ENCODE assay signal across 37 mouse cellular contexts in the genomic region with DNA sequence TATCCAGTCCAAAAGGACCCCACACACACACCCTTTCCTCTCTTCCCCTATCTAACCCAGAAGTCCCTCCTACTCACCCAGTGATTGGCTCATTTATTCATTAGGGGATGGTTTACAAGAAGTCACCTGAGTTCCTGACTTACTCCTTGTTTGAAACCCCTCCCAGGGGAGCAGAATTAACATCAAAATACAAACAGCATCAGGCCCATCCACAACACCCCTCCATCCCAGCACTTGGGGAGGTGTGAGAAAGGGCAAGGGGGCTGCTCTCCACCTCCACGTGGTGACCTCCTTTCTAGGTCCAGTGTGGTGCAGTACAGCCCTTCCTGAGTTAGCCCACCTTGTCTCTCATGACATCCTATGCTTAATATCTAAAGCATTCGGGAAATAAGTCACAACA. TPM values are rescaled to one million over a fixed set of nuclear protein-coding genes. Genes with fewer than 3 reads are reported as not detected.
A peak's percentile ranks its signal among the peaks of the same experiment; 100 is the strongest.
DNase-seq lines count a peak whose midpoint lies in the region; ATAC-seq and TF ChIP-seq lines count a peak whose summit lies in the region.
"Had no signal": no experiment of that assay in that cellular context is flagged by ENCODE, and none has a peak within 500 bp of the region (broad histone marks: within the 10 kb centered on the region; RNA-seq: fewer than 3 reads in every experiment).

No protein-coding gene starts in this region.

- no peak overlapping the region for H3K27ac ChIP-seq in forebrain, embryonic 13.5 days
- H3K27ac ChIP-seq: embryonic facial prominence, embryonic 12.5 days; embryonic facial prominence, embryonic 15.5 days; forebrain, embryonic 12.5 days; heart, embryonic 13.5 days; hindbrain, embryonic 14.5 days; hindbrain, postnatal 0 days had no signal

- H3K4me1 ChIP-seq in E14TG2a.4 (replicated peaks; ENCODE audit: low read depth, low read length) = peaks cover 99% of the 10 kb centered on the region
- H3K4me1 ChIP-seq in forebrain, embryonic 13.5 days = no peaks in the 10 kb centered on the region
- H3K4me1 ChIP-seq: embryonic facial prominence, embryonic 12.5 days; embryonic facial prominence, embryonic 15.5 days; forebrain, embryonic 12.5 days; heart, embryonic 13.5 days had no signal

- no peak for ATAC-seq in forebrain, embryonic 13.5 days
- no peak for ATAC-seq in monocyte, adult 5-6 weeks (replicated peaks; ENCODE audit: insufficient number of reproducible peaks, low FRiP score, low TSS enrichment, poor library complexity, severe bottlenecking)
- ATAC-seq: activated CD4-positive, CD25-positive, alpha-beta regulatory T cell, adult 4 months; CD4-positive, CD25-positive, alpha-beta regulatory T cell, adult 4 months; forebrain, embryonic 16.5 days; hindbrain, postnatal 0 days; inflammation-experienced regulatory T-cells, adult 6 months; intestine, embryonic 16.5 days; Patski had no signal

- no peak overlapping the region for H3K9ac ChIP-seq in forebrain, embryonic 13.5 days
- H3K9ac ChIP-seq: embryonic facial prominence, embryonic 12.5 days; embryonic facial prominence, embryonic 15.5 days; forebrain, embryonic 12.5 days; heart, embryonic 13.5 days; hindbrain, embryonic 14.5 days had no signal

- no peak overlapping the region for H3K4me2 ChIP-seq in forebrain, embryonic 13.5 days
- H3K4me2 ChIP-seq: embryonic facial prominence, embryonic 12.5 days; embryonic facial prominence, embryonic 15.5 days; forebrain, embryonic 12.5 days; heart, embryonic 13.5 days; hindbrain, embryonic 14.5 days had no signal

- DNase-seq in ES-CJ7 (ENCODE audit: low read depth, low spot score) (peak; percentile 87), ZHBTc4 (ENCODE audit: low read depth, low spot score) (peak; percentile 76)
- no peak for DNase-seq in layer of hippocampus, adult 8-10 months (ENCODE audit: low spot score in 2 of 2)
- DNase-seq: adrenal gland, adult 8-10 months; adrenal gland, postnatal 25 days; cerebellum, adult 11-12 months; cerebellum, adult 9-10 months; cerebellum, postnatal 25 days; gastrocnemius, postnatal 10 days; gastrocnemius, postnatal 36 days; heart, adult 18-20 months; heart, postnatal 14 days; heart, postnatal 4 days; kidney, adult 18-20 months had no signal

- WGBS in forebrain, embryonic 13.5 days = 56% methylated on average over 2 of the region's 2 CpGs

- no peaks in the 10 kb centered on the region for H3K9me3 ChIP-seq in E14TG2a.4 (ENCODE audit: low read length)
- H3K9me3 ChIP-seq in forebrain, embryonic 13.5 days (replicated peaks) = no peaks in the 10 kb centered on the region
- H3K9me3 ChIP-seq: embryonic facial prominence, embryonic 12.5 days; embryonic facial prominence, embryonic 15.5 days; forebrain, embryonic 12.5 days; G1E; heart, embryonic 13.5 days had no signal

- no peak for TF ChIP-seq CTCF in E14TG2a.4 (conservative IDR thresholded peaks at IDR 0.05; ENCODE audit: low read length)

- H3K4me3 ChIP-seq in E14TG2a.4 (replicated peaks; ENCODE audit: low read length) = peak overlapping the region; percentile 41
- H3K4me3 ChIP-seq in forebrain, embryonic 13.5 days = no peak overlapping the region
- H3K4me3 ChIP-seq: embryonic facial prominence, embryonic 12.5 days; embryonic facial prominence, embryonic 15.5 days; erythroblast, embryonic 14.5 days; forebrain, embryonic 12.5 days; heart, embryonic 13.5 days had no signal

- no peaks in the 10 kb centered on the region for H3K27me3 ChIP-seq in E14TG2a.4 (ENCODE audit: insufficient read depth, low read length)
- H3K27me3 ChIP-seq in forebrain, embryonic 13.5 days = no peaks in the 10 kb centered on the region
- H3K27me3 ChIP-seq: embryonic facial prominence, embryonic 12.5 days; embryonic facial prominence, embryonic 15.5 days; forebrain, embryonic 12.5 days; heart, embryonic 13.5 days; Patski had no signal

- H3K36me3 ChIP-seq in E14TG2a.4 (ENCODE audit: insufficient read depth, low read length) = peaks cover 97% of the 10 kb centered on the region
- peaks cover 98% of the 10 kb centered on the region for H3K36me3 ChIP-seq in forebrain, embryonic 13.5 days (ENCODE audit: poor library complexity, severe bottlenecking)

RNA-seq across cellular contexts. Expression of gene Gm13420, which starts 22.0 kb away (rescaled TPM):
- total RNA-seq in layer of hippocampus, adult 8-10 months (2022) = 1 to 10 TPM in 2 of 4 experiments, under 1 TPM in 2; 0.59 to 1.4 (median 1.0) TPM
- not detected in 2 replicates for polyA plus RNA-seq in forebrain, embryonic 13.5 days (2015; fragmentation: Nextera tagmentation; extraction: Ambion mirVana)
- 0.68 TPM in 1 of 3 replicates, not detected in the others for total RNA-seq in monocyte, adult 5-6 weeks (2017)
- total RNA-seq: adrenal gland, postnatal 25 days; common myeloid progenitor, adult 5-6 weeks; G1E; gastrocnemius, adult 18-20 months; gastrocnemius, postnatal 10 days; gastrocnemius, postnatal 36 days; heart, adult 18-20 months; heart, postnatal 14 days; heart, postnatal 4 days had no signal
- polyA plus RNA-seq: C2C12; embryonic facial prominence, embryonic 12.5 days; embryonic facial prominence, embryonic 15.5 days; erythroblast, embryonic 14.5 days; forebrain, embryonic 12.5 days; forebrain, embryonic 16.5 days; G1E; heart, embryonic 13.5 days; heart, embryonic 16.5 days; hindbrain, embryonic 11.5 days; inflammation-experienced regulatory T-cells, adult 6 months had no signal

RNA-seq across cellular contexts. Expression of gene Gm13547, which starts 29.6 kb away (rescaled TPM):
- total RNA-seq in layer of hippocampus, adult 8-10 months (2022) = under 1 TPM in 1 of 4 experiments, not detected in 3; 0.56 TPM
- 0.72 TPM in 1 of 2 replicates, not detected in the other for polyA plus RNA-seq in forebrain, embryonic 13.5 days (2015; fragmentation: Nextera tagmentation; extraction: Ambion mirVana)
- 3.0 TPM in 1 of 3 replicates, not detected in the others for total RNA-seq in monocyte, adult 5-6 weeks (2017)
- total RNA-seq: adrenal gland, adult 8-10 months; adrenal gland, postnatal 25 days; common myeloid progenitor, adult 5-6 weeks; gastrocnemius, adult 18-20 months; gastrocnemius, postnatal 10 days; gastrocnemius, postnatal 36 days; heart, adult 18-20 months; heart, postnatal 14 days; heart, postnatal 4 days; hindbrain, postnatal 0 days had no signal
- polyA plus RNA-seq: activated CD4-positive, CD25-positive, alpha-beta regulatory T cell, adult 4 months; brain, embryonic 14.5 days; C2C12; CD4-positive, CD25-positive, alpha-beta regulatory T cell, adult 4 months; embryonic facial prominence, embryonic 12.5 days; embryonic facial prominence, embryonic 15.5 days; erythroblast, embryonic 14.5 days; forebrain, embryonic 12.5 days; G1E; heart, embryonic 13.5 days; hindbrain, embryonic 11.5 days; hindbrain, embryonic 14.5 days; inflammation-experienced regulatory T-cells, adult 6 months; intestine, embryonic 16.5 days had no signal

RNA-seq across cellular contexts. Expression of gene Coq4, which starts 57.8 kb away (rescaled TPM):
- 10 to 100 TPM; 24.7 to 31.2 (median 28.6) TPM for total RNA-seq in layer of hippocampus, adult 8-10 months (2022)
- 30.4 and 33.5 TPM in 2 replicates for polyA plus RNA-seq in forebrain, embryonic 13.5 days (2015; fragmentation: Nextera tagmentation; extraction: Ambion mirVana)
- total RNA-seq in monocyte, adult 5-6 weeks (2017) = 1.8 to 11.1 TPM in 2 of 3 replicates, not detected in the other

RNA-seq across cellular contexts. Expression of gene Trub2, which starts 58.8 kb away (rescaled TPM):
- total RNA-seq in layer of hippocampus, adult 8-10 months (2022) = 10 to 100 TPM; 39.3 to 53.1 (median 51.4) TPM
- 43.4 and 49.7 TPM in 2 replicates for polyA plus RNA-seq in forebrain, embryonic 13.5 days (2015; fragmentation: Nextera tagmentation; extraction: Ambion mirVana)
- 17.7 to 41.0 TPM (median 28.7 TPM) in 3 replicates for total RNA-seq in monocyte, adult 5-6 weeks (2017)

Comparison
In these comparisons a context has a peak if more than half of its experiments do, and no peak if none do; other contexts are left out.
1. DNase-seq: peak in ES-CJ7 (single experiment) and ZHBTc4 (single experiment); none in layer of hippocampus, adult 8-10 months (0 of 2).